Mouse (Mus musculus): ENCODE data around the gene Usp49. TPM values are rescaled to one million over a fixed set of nuclear protein-coding genes. Genes with fewer than 3 reads are reported as not detected.

Gene Usp49
- total RNA-seq, 2 experiments from 2014 or later = 5.4 to 5.5 TPM

GRCm38 (mm10) chr17:47687409-47688343 is 57.2 kb downstream of the Usp49 start:
- DNase-seq = peak; percentile 95 to 97
- intact Hi-C loops (cut with DNase I) = loop anchor here (5.0 kb wide), 1 partner anchor 175 kb away; no protein-coding TSS in a partner anchor

GRCm38 (mm10) chr17:47688344-47688607 is 57.8 kb downstream of the Usp49 start, which contains the start of gene Tomm6:
Tomm6 (minus strand) TSS chr17:47688386.
- intact Hi-C loops (cut with DNase I) = loop anchor here (5.0 kb wide), 1 partner anchor 176 kb away; no protein-coding TSS in a partner anchor
- DNase-seq = no peak

- intact Hi-C loops (cut with DNase I) = loop anchor here (5.0 kb wide), 1 partner anchor 177 kb away; no protein-coding TSS in a partner anchor
Measured at GRCm38 (mm10) chr17:47688608-47689575, 58.4 kb downstream of the Usp49 start, which contains the start of gene Frs3. Frs3 (plus strand) TSS chr17:47689030.

GRCm38 (mm10) chr17:47689894-47690293 is 59.4 kb downstream of the Usp49 start:
- intact Hi-C loops (cut with DNase I) = loop anchor here (5.0 kb wide), 1 partner anchor 178 kb away; no protein-coding TSS in a partner anchor
- no peak for DNase-seq

More at GRCm38 (mm10) chr17:47688608-47689575, 58.4 kb downstream of the Usp49 start, which contains the start of gene Frs3:
- peak; percentile 77 to 79 for DNase-seq

- DNase-seq = no peak
Measured at GRCm38 (mm10) chr17:47691650-47692049, 61.2 kb downstream of the Usp49 start.

GRCm38 (mm10) chr17:47693671-47694441 is 63.4 kb downstream of the Usp49 start:
- intact Hi-C loops (cut with DNase I) = no loop called here
- peak; percentile 25 to 39 for DNase-seq

More at GRCm38 (mm10) chr17:47691650-47692049, 61.2 kb downstream of the Usp49 start:
- intact Hi-C loops (cut with DNase I) = no loop called here

GRCm38 (mm10) chr17:47694442-47694502 is 63.8 kb downstream of the Usp49 start, which contains the start of gene Gm21981:
Gm21981 (minus strand) TSS chr17:47694455.
- intact Hi-C loops (cut with DNase I) = no loop called here

GRCm38 (mm10) chr17:47694503-47695336 is 64.2 kb downstream of the Usp49 start, which contains the start of gene Prickle4:
Prickle4 (minus strand) TSS chr17:47694736.
- DNase-seq = peak; percentile 98 to 99
- intact Hi-C loops (cut with DNase I) = no loop called here

More at GRCm38 (mm10) chr17:47694442-47694502, 63.8 kb downstream of the Usp49 start, which contains the start of gene Gm21981:
- DNase-seq = no peak

GRCm38 (mm10) chr17:47695337-47695710 is 64.8 kb downstream of the Usp49 start:
- DNase-seq = no peak
- intact Hi-C loops (cut with DNase I) = no loop called here

- intact Hi-C loops (cut with DNase I) = no loop called here
- no peak for DNase-seq
Measured at GRCm38 (mm10) chr17:47698156-47698555, 67.7 kb downstream of the Usp49 start.

- intact Hi-C loops (cut with DNase I) = no loop called here
Measured at GRCm38 (mm10) chr17:47699055-47699454, 68.6 kb downstream of the Usp49 start.

GRCm38 (mm10) chr17:47701793-47702192 is 71.3 kb downstream of the Usp49 start:
- DNase-seq = no peak
- intact Hi-C loops (cut with DNase I) = no loop called here

More at GRCm38 (mm10) chr17:47699055-47699454, 68.6 kb downstream of the Usp49 start:
- no peak for DNase-seq

GRCm38 (mm10) chr17:47702548-47703345 is 72.3 kb downstream of the Usp49 start:
- intact Hi-C loops (cut with DNase I) = no loop called here
- no peak for DNase-seq

GRCm38 (mm10) chr17:47703556-47703955 is 73.1 kb downstream of the Usp49 start:
- no peak for DNase-seq
- intact Hi-C loops (cut with DNase I) = no loop called here

- intact Hi-C loops (cut with DNase I) = no loop called here
- DNase-seq = no peak
Measured at GRCm38 (mm10) chr17:47704692-47705091, 74.2 kb downstream of the Usp49 start.

- DNase-seq = peak in 1 of 2 experiments; percentile 31
- intact Hi-C loops (cut with DNase I) = no loop called here
Measured at GRCm38 (mm10) chr17:47706196-47706595, 75.7 kb downstream of the Usp49 start.

- intact Hi-C loops (cut with DNase I) = no loop called here
- no peak for DNase-seq
Measured at GRCm38 (mm10) chr17:47707961-47708360, 77.5 kb downstream of the Usp49 start.

- DNase-seq = no peak
Measured at GRCm38 (mm10) chr17:47708972-47709371, 78.5 kb downstream of the Usp49 start.

GRCm38 (mm10) chr17:47710036-47710435 is 79.5 kb downstream of the Usp49 start:
- intact Hi-C loops (cut with DNase I) = no loop called here
- no peak for DNase-seq

More at GRCm38 (mm10) chr17:47708972-47709371, 78.5 kb downstream of the Usp49 start:
- intact Hi-C loops (cut with DNase I) = no loop called here

All from heart, postnatal 10 days (tissue).